Mouse (Mus musculus): ENCODE measurements around the gene Pdgfc.

- TF ChIP-seq CTCF (conservative IDR thresholded peaks at IDR 0.05; ENCODE audit: low read length), result no peak
- no peak for TF ChIP-seq POU5F1 (IDR thresholded peaks at IDR 0.05; ENCODE audit: borderline replicate concordance, low read length)
- TF ChIP-seq NANOG (IDR thresholded peaks at IDR 0.05; ENCODE audit: borderline replicate concordance, low read length), result no peak
Measured at GRCm38 (mm10) chr3:81023568-81023967, 12.6 kb upstream of the Pdgfc start.

Data from E14TG2a.4 (cell line).